Mouse (Mus musculus) neural tube, embryonic 13.5 days (tissue): ENCODE measurements around the gene Trim27. TPM values are rescaled to one million over a fixed set of nuclear protein-coding genes. Genes with fewer than 3 reads are reported as not detected.

Source experiments
- ATAC-seq: fragments of 200-750 bp; cut with Nextera tagmentation; 2 replicates; pipeline ENCODE4 v1.8.0; 2017; ENCODE audit warnings: low read depth, mild to moderate bottlenecking, moderate TSS enrichment, moderate library complexity
- H3K27ac ChIP-seq: fragments of 300-500 bp; sonication (generic); replicated peaks from 2 replicates; pipeline ENCODE4 v1.5.1; 2015; ENCODE audit warnings: moderate library complexity, mild to moderate bottlenecking, inconsistent platforms
- H3K27me3 ChIP-seq: fragments of 300-500 bp; sonication (generic); 2 replicates; pipeline ENCODE4 v1.6.1; 2015; ENCODE audit warnings: mild to moderate bottlenecking, inconsistent platforms
- H3K36me3 ChIP-seq: fragments of 300-500 bp; sonication (generic); 2 replicates; pipeline ENCODE4 v1.6.1; 2015; ENCODE audit warnings: mild to moderate bottlenecking, inconsistent platforms
- H3K4me1 ChIP-seq: fragments of 300-500 bp; sonication (generic); replicated peaks from 2 replicates; pipeline ENCODE4 v1.6.1; 2015; ENCODE audit warnings: inconsistent platforms
- H3K4me2 ChIP-seq: fragments of 300-500 bp; sonication (generic); 2 replicates; pipeline ENCODE4 v1.6.1; 2015; ENCODE audit warnings: inconsistent platforms, mild to moderate bottlenecking, moderate library complexity
- H3K4me3 ChIP-seq: fragments of 300-500 bp; sonication (generic); 2 replicates; pipeline ENCODE4 v1.5.1; 2015; ENCODE audit warnings: mild to moderate bottlenecking, inconsistent platforms
- H3K9ac ChIP-seq: fragments of 300-500 bp; sonication (generic); 2 replicates; pipeline ENCODE4 v1.6.1; 2015; ENCODE audit warnings: moderate library complexity, mild to moderate bottlenecking, inconsistent platforms
- H3K9me3 ChIP-seq: fragments of 300-500 bp; sonication (generic); 2 replicates; pipeline ENCODE4 v1.6.1; 2016; ENCODE audit warnings: inconsistent platforms
- WGBS: fragments of 180-500 bp; shearing (Covaris S2); methylation state at CpG from one replicate; pipeline ENCODE4 v1.1.7; 2015; 5-methylcytosine and 5-hydroxymethylcytosine counted together
- polyA plus RNA-seq: library from polyadenylated mRNA; unstranded; fragments of >200 nt; fragmentation: Nextera tagmentation; extraction: Ambion mirVana; gene quantifications from 2 replicates; pipeline ENCODE4 v1.2.1, GENCODE M21; 2015

Trim27 gene
- polyA plus RNA-seq, 1 experiment from 2014 or later, result 88.9 TPM

DNA sequence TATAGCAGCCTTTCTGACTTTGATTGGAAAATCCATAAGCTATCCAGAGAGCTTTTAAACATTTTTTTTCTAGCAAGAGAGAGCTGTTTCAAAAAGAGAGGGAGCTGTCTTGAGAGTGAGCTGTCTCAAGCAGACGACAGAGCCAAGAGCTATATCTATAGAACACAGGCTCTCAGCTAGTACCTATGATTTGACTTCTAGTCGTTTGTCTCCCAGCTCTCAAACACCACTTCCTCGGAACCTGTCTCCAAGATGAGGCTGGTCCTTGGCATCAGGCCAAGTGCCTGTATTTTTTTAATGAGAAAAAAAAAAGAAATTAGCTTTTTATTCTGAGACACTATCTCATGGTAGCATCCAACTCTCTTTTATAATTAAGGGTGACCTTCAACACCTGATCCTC, 46.8 kb downstream of the Trim27 start:
- H3K9me3 ChIP-seq, result no peaks in the 10 kb centered on the region
- no peak overlapping the region for H3K27ac ChIP-seq
- H3K4me2 ChIP-seq, result no peak overlapping the region
- no peak overlapping the region for H3K9ac ChIP-seq
- no peaks in the 10 kb centered on the region for H3K36me3 ChIP-seq
- ATAC-seq, result no peak
- 54% methylated on average over 3 of the region's 3 CpGs for WGBS
- H3K4me1 ChIP-seq, result peaks cover 15% of the 10 kb centered on the region
- H3K4me3 ChIP-seq, result no peak overlapping the region
- H3K27me3 ChIP-seq, result no peaks in the 10 kb centered on the region

GRCm38 (mm10) chr13:21233732-21234705, 54.8 kb downstream of the Trim27 start:
- Histone ChIP-seq H3K4me3 (peak overlapping the region; percentile 50), H3K36me3 (no peaks in the 10 kb centered on the region), H3K27me3 (no peaks in the 10 kb centered on the region; the same call in 1 of the 2 replicates), H3K9ac (peak overlapping the region; percentile 60), H3K27ac (0 out of 2 replicates have a peak overlapping the region, but pooled peaks have one; percentile 28), H3K9me3 (no peaks in the 10 kb centered on the region), H3K4me1 (peaks cover 5% of the 10 kb centered on the region; the same call in 1 of the 2 replicates), H3K4me2 (peak overlapping the region; percentile 71)
- peak; percentile 95 for ATAC-seq
- 1% methylated on average over 43 of the region's 43 CpGs for WGBS

DNA sequence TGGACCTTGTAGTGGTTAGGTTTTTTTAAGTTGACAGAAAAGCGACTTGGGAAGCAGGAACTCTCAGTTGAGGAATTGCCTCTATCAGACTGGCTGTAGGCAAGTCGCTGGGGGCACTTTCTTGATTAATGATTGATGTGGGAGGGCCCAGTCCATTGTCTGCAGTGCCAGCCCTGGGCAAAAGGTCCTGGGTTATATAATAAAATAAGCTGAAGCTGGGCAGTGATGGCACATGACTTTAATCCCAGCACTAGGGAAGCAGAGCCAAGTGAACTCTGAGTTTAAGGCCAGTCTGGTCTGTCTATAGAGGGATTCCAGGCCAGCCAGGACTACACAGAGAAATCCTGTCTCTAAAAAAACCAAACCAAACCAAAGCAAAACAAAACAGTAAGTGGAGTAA, 57.5 kb downstream of the Trim27 start:
- Histone ChIP-seq H3K4me3 (no peak overlapping the region), H3K4me1 (peaks cover 5% of the 10 kb centered on the region; the same call in 1 of the 2 replicates), H3K36me3 (no peaks in the 10 kb centered on the region), H3K9me3 (no peaks in the 10 kb centered on the region), H3K9ac (no peak overlapping the region), H3K4me2 (no peak overlapping the region), H3K27ac (no peak overlapping the region), H3K27me3 (peaks cover under 1% of the 10 kb centered on the region; the same call in 1 of the 2 replicates)
- no peak for ATAC-seq
- WGBS, result 70% methylated on average over 2 of the region's 2 CpGs

DNA sequence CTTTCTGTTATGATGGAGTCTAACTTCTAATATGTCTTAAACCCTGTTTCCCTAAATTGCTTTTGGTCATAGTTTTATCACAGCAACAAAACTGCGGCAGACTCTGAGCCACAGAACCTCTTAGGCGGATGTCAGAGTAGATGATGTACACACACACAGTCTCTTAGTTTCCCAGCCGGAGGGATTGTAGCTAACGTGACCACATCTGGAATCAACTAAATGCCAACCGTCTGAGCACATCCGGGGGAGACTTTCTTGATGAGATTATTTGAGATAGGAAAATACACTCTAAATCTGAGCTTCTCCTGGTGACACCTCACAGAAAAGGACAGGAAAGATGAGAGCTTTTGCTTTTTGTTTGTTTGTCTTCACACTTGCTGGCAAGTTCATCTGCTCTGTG, 57.9 kb downstream of the Trim27 start:
- H3K9ac ChIP-seq, result no peak overlapping the region
- H3K4me2 ChIP-seq, result no peak overlapping the region
- no peak overlapping the region for H3K27ac ChIP-seq
- H3K4me3 ChIP-seq, result no peak overlapping the region
- peaks cover 5% of the 10 kb centered on the region; the same call in 1 of the 2 replicates for H3K4me1 ChIP-seq
- WGBS, result 79% methylated on average over 6 of the region's 6 CpGs
- ATAC-seq, result no peak
- H3K27me3 ChIP-seq, result peaks cover 5% of the 10 kb centered on the region
- no peaks in the 10 kb centered on the region for H3K9me3 ChIP-seq
- no peaks in the 10 kb centered on the region for H3K36me3 ChIP-seq

GRCm38 (mm10) chr13:21240788-21241187, 61.5 kb downstream of the Trim27 start:
- no peaks in the 10 kb centered on the region for H3K36me3 ChIP-seq
- ATAC-seq, result no peak
- WGBS, result 9% methylated on average over 7 of the region's 7 CpGs
- H3K9me3 ChIP-seq, result no peaks in the 10 kb centered on the region
- H3K4me2 ChIP-seq, result no peak overlapping the region
- no peak overlapping the region for H3K27ac ChIP-seq
- H3K4me3 ChIP-seq, result no peak overlapping the region
- no peaks in the 10 kb centered on the region for H3K4me1 ChIP-seq
- peaks cover 34% of the 10 kb centered on the region for H3K27me3 ChIP-seq
- H3K9ac ChIP-seq, result no peak overlapping the region

DNA sequence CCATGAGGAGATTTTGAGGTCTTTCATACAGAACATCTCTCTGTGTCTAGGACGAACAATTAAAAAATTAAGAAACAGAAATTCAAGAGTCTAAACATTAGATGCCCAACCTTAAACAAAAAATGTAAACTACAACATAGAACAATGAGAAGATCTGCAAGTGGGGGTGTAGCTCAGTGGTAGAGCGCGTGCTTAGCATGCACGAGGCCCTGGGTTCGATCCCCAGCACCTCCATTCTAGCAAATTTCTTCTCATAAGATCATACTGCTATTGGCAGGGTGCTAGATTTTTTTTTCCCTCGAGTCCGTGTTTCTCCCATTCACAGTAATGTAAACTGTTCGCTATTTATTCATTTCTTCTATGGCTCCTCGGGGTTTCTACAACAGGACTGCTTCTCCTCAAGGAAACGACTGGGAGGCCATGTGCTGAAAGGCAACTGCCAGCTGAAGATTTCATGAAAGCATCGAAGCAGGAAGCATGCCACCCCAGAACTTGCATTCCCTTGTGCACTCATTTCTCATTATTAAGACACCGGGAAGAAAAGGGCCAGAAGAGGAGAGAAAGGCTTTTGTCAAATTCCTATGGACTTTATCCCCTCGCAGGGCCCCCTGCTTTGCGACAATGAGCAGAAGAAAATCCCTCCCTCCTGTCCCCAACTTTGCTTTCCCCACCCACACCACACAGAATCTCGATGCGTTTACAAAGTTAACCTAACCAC, 63.3 kb downstream of the Trim27 start:
- no peak overlapping the region for H3K9ac ChIP-seq
- no peak for ATAC-seq
- no peaks in the 10 kb centered on the region for H3K9me3 ChIP-seq
- no peaks in the 10 kb centered on the region for H3K36me3 ChIP-seq
- WGBS, result 8% methylated on average over 16 of the region's 16 CpGs
- H3K27me3 ChIP-seq, result peaks cover 34% of the 10 kb centered on the region
- H3K27ac ChIP-seq, result no peak overlapping the region
- peak overlapping the region; percentile 36 for H3K4me2 ChIP-seq
- no peak overlapping the region; the same call in 1 of the 2 replicates for H3K4me3 ChIP-seq
- no peaks in the 10 kb centered on the region for H3K4me1 ChIP-seq

DNA sequence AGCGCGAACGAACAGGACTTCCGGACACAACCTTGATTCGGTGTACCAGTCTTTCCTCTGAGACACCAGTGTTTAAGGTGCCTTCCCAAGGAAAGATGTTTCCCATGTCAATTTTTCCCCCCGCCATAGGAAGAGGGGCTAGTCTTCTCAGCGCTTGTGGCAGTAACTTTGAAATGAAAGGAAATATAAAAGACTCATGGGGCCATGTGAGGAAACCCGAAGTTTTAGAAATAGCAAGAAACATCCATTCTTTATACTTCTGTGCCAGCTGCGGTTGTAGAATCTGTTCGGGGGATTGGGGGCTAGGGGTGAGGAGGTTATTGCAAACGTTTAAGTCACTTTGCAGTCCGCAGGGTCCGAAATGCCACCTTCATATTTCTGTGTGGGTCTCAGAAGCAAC, 64.0 kb downstream of the Trim27 start:
- no peak overlapping the region for H3K9ac ChIP-seq
- no peaks in the 10 kb centered on the region for H3K9me3 ChIP-seq
- H3K4me3 ChIP-seq, result no peak overlapping the region; the same call in 1 of the 2 replicates
- peak overlapping the region; percentile 36 for H3K4me2 ChIP-seq
- H3K27ac ChIP-seq, result no peak overlapping the region
- 17% methylated on average over 13 of the region's 13 CpGs for WGBS
- ATAC-seq, result no peak
- H3K27me3 ChIP-seq, result peaks cover 34% of the 10 kb centered on the region
- no peaks in the 10 kb centered on the region for H3K36me3 ChIP-seq
- no peaks in the 10 kb centered on the region for H3K4me1 ChIP-seq

DNA sequence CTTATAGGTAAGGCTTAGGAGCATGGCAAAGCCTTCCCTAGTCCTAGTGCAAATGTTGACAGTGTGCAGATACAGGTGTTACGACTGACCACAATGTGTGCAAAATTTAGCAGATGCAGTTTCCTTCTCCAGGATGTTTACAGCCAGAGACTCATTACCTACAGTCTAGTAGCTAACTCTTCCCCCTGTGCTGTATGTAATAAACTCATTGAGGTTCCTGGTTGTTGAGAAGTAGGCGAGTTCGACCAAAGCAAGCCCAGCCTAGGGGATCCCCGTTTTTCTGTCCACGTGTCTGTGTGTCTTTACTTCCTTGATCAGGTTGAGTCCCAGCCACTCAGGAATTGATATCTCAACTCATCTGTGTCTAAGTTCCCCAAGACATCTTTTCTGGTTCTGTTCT, 64.8 kb downstream of the Trim27 start:
- Histone ChIP-seq H3K36me3 (no peaks in the 10 kb centered on the region), H3K4me3 (no peak overlapping the region), H3K4me2 (no peak overlapping the region), H3K4me1 (no peaks in the 10 kb centered on the region), H3K27ac (no peak overlapping the region), H3K27me3 (peaks cover 34% of the 10 kb centered on the region), H3K9me3 (no peaks in the 10 kb centered on the region), H3K9ac (no peak overlapping the region)
- WGBS, result 82% methylated on average over 5 of the region's 5 CpGs
- no peak for ATAC-seq

Other genes with a start within 250 kb of the Trim27 start
- not detected in 2 replicates for gene Olfr1370, start 104.5 kb upstream of the Trim27 start, polyA plus RNA-seq
- not detected in 2 replicates for gene Olfr1369-ps1, start 68.0 kb upstream of the Trim27 start, polyA plus RNA-seq
- gene Olfr263, start 49.8 kb upstream of the Trim27 start, polyA plus RNA-seq, result not detected in 2 replicates
- gene Olfr1368, start 33.6 kb upstream of the Trim27 start, polyA plus RNA-seq, result not detected in 2 replicates
- not detected in 2 replicates for gene Gpx5, start 113.3 kb downstream of the Trim27 start, polyA plus RNA-seq
- gene Gpx6, start 132.7 kb downstream of the Trim27 start, polyA plus RNA-seq, result not detected in 2 replicates
- not detected in 2 replicates for gene Olfr1367, start 167.5 kb downstream of the Trim27 start, polyA plus RNA-seq
- 13.8 and 14.4 TPM in 2 replicates for gene Zscan12, start 183.4 kb downstream of the Trim27 start, polyA plus RNA-seq
- gene Zkscan3, start 223.3 kb downstream of the Trim27 start, polyA plus RNA-seq, result 72.1 and 84.0 TPM in 2 replicates